Mouse (Mus musculus) kidney, postnatal 0 days (tissue): ENCODE measurements at regions not wholly inside any gene's neighbourhood (a gene's known extent, or its start where the extent isn't known, plus 50 kb on each side); places are given as distances from the start of the nearest gene placed in this dataset.
"Not testable (repeated sequence)": the region's sequence is repeated elsewhere in the genome, so short reads cannot be mapped to it uniquely, and the experiment has no call there.

Experiments
- ATAC-seq: fragments of 200-750 bp; cut with Nextera tagmentation; replicated peaks from 2 replicates; pipeline ENCODE4 v1.8.0; 2017; ENCODE audit warnings: low read depth, moderate number of reproducible peaks, moderate TSS enrichment, moderate library complexity; ENCODE audit not compliant: low FRiP score
- DNase-seq: peaks from one replicate; pipeline ENCODE4 v3.0.0-alpha.2; 2016; ENCODE audit warnings: low spot score
- H3K27ac ChIP-seq: fragments of 300-500 bp; sonication (generic); 2 replicates; pipeline ENCODE4 v1.5.1; 2014; ENCODE audit warnings: mild to moderate bottlenecking
- H3K27me3 ChIP-seq: fragments of 300-500 bp; sonication (generic); 2 replicates; pipeline ENCODE4 v1.6.1; 2014; ENCODE audit warnings: low read length, mixed read lengths; ENCODE audit not compliant: insufficient read depth
- H3K36me3 ChIP-seq: fragments of 300-500 bp; sonication (generic); 2 replicates; pipeline ENCODE4 v1.6.1; 2014; ENCODE audit warnings: low read length, mixed read lengths; ENCODE audit not compliant: insufficient read depth
- H3K4me1 ChIP-seq: fragments of 300-500 bp; sonication (generic); replicated peaks from 2 replicates; pipeline ENCODE4 v1.6.1; 2014; ENCODE audit warnings: antibody characterized with exemption, low read length, mixed read lengths; ENCODE audit not compliant: insufficient read depth
- H3K4me2 ChIP-seq: fragments of 300-500 bp; sonication (generic); 2 replicates; pipeline ENCODE4 v1.6.1; 2014; ENCODE audit warnings: mild to moderate bottlenecking, low read length, moderate library complexity, mixed read lengths
- H3K4me3 ChIP-seq: fragments of 300-500 bp; sonication (generic); replicated peaks from 2 replicates; pipeline ENCODE4 v1.5.1; 2014; ENCODE audit warnings: low read depth, low read length
- H3K9ac ChIP-seq: fragments of 300-500 bp; sonication (generic); 2 replicates; pipeline ENCODE4 v1.6.1; 2014; ENCODE audit warnings: low read depth, low read length
- H3K9me3 ChIP-seq: fragments of 300-500 bp; sonication (generic); replicated peaks from 2 replicates; pipeline ENCODE4 v1.6.1; 2016; ENCODE audit warnings: low read length, inconsistent platforms, mixed read lengths
- CTCF ChIP-seq: IDR thresholded peaks from 2 replicates; pipeline ENCODE4 v1.5.1; 2016; ENCODE audit warnings: antibody characterized with exemption, low read depth, mild to moderate bottlenecking, moderate library complexity
- WGBS: fragments of 180-500 bp; shearing (Covaris S2); extraction: QIAGEN DNeasy Blood & Tissue Kit; methylation state at CpG from one replicate; pipeline ENCODE4 v1.1.7; 2014; 5-methylcytosine and 5-hydroxymethylcytosine counted together

DNA sequence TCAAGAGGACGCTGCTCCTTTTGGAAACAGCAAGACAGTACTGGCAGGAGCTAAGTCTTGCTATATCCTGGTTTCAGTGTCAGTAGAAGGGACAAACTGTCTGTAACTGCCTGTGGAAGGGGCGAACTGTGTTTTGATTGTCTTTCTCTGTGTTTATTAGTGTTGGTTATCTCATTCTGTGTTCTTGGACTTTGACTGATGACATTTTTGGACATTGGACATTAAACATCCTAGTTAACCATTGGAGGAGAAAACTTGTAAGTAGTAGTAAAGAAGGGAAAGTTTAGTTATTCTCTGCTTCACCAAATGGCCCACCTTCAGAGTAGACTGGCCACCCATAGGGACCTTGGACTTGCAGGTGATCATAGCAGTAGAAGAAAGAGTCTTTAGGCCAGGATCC lies 267.4 kb upstream of the Ell2 start:
- 83% methylated on average over 2 of the region's 2 CpGs for WGBS

GRCm38 (mm10) chr13:75440051-75440450 lies 266.5 kb upstream of the Ell2 start:
- no peak for ATAC-seq
- DNase-seq, result no peak
- H3K4me3 ChIP-seq, result no peak overlapping the region
- H3K9ac ChIP-seq, result no peak overlapping the region
- H3K27ac ChIP-seq, result no peak overlapping the region
- TF ChIP-seq CTCF, result no peak
- H3K9me3 ChIP-seq, result no peaks in the 10 kb centered on the region
- 96% methylated on average over 6 of the region's 6 CpGs for WGBS
- H3K4me1 ChIP-seq, result no peaks in the 10 kb centered on the region
- no peak overlapping the region for H3K4me2 ChIP-seq
- no peaks in the 10 kb centered on the region for H3K27me3 ChIP-seq
- no peaks in the 10 kb centered on the region for H3K36me3 ChIP-seq

More for the DNA sequence above, 267.4 kb upstream of the Ell2 start:
- H3K36me3 ChIP-seq, result no peaks in the 10 kb centered on the region
- ATAC-seq (no peak), DNase-seq (no peak)
- no peaks in the 10 kb centered on the region for H3K9me3 ChIP-seq
- no peak overlapping the region for H3K9ac ChIP-seq
- no peak overlapping the region for H3K27ac ChIP-seq
- no peak overlapping the region for H3K4me2 ChIP-seq
- no peak overlapping the region for H3K4me3 ChIP-seq
- no peak for TF ChIP-seq CTCF
- no peaks in the 10 kb centered on the region for H3K4me1 ChIP-seq
- no peaks in the 10 kb centered on the region for H3K27me3 ChIP-seq

DNA sequence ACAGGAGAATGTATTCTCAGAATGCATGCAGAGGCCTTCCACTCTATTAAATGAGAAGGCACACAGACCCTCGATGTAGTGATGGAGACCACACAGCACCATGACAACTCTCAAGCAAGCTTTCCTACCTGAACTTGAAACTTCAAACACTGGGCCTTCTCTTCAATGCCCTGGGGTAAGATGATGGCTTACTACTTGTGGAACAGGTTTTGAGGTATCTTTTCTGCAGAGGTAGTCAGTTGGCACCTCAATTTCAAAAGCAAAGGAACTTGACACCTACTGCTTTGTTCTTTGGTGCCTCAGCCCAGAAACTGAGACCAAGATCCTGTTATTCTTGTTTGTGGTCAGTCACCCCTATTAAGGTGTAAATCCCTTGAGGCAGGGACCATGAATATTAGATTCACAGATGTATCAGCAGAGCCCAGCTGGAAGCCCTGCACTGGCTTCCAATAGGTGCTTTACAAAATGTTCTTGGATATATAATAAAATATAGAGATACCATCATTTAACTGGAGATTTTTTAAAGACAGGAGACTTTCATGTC lies 246.2 kb upstream of the Ell2 start:
- H3K9ac ChIP-seq, result no peak overlapping the region
- no peaks in the 10 kb centered on the region for H3K4me1 ChIP-seq
- no peak overlapping the region for H3K27ac ChIP-seq
- WGBS, result 50% methylated on average over 1 of the region's 1 CpGs
- no peak for TF ChIP-seq CTCF
- ATAC-seq (no peak; the same call in 1 of the 2 replicates), DNase-seq (peak; percentile 44)
- no peaks in the 10 kb centered on the region for H3K36me3 ChIP-seq
- no peak overlapping the region for H3K4me2 ChIP-seq
- no peaks in the 10 kb centered on the region for H3K9me3 ChIP-seq
- no peaks in the 10 kb centered on the region for H3K27me3 ChIP-seq
- H3K4me3 ChIP-seq, result no peak overlapping the region

DNA sequence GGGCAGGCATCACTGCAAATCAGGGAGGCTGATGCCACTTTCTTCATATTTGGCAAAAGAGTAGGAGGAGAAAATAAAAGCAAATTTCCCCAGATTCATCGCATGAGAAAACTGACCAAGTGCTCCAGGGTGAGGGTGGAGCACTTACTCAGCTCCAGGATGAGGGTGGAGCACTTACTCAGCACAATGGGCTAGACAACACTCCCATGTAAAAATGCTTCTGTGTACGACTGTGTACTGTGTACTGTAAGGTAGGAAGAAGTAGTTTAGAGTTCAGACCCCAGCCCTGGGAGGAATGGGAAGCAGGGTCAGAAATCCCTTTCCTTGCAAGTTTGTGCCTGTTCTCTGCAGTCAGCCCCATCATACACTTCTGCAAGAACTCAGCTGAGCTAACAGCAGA lies 245.3 kb upstream of the Ell2 start:
- ATAC-seq (no peak), DNase-seq (no peak)
- Histone ChIP-seq H3K9me3 (no peaks in the 10 kb centered on the region), H3K27ac (no peak overlapping the region), H3K36me3 (no peaks in the 10 kb centered on the region), H3K9ac (no peak overlapping the region), H3K4me2 (no peak overlapping the region), H3K4me1 (no peaks in the 10 kb centered on the region), H3K27me3 (no peaks in the 10 kb centered on the region), H3K4me3 (no peak overlapping the region)
- WGBS, result 61% methylated on average over 2 of the region's 2 CpGs
- no peak for TF ChIP-seq CTCF

DNA sequence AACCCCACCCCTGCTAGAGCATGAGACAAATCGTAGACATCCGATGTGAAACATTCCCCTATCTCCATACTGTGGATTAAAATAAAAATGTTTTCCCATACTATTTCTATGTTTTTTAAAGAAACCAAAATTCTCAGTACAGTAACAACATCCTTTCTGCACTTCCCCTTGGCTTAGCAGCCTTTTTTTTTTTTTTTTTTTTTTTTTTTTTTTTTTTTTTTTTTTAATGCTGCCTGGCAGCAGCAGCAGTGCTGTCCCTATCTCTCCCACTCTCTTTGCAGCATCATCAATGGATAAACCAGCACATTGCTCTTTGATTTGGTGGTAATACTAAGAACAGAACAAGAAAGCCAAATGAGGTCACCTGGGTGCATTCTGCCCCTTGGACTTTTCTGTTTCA lies 239.3 kb upstream of the Ell2 start:
- Histone ChIP-seq H3K9me3 (no peaks in the 10 kb centered on the region), H3K27me3 (no peaks in the 10 kb centered on the region), H3K9ac (no peak overlapping the region), H3K4me1 (no peaks in the 10 kb centered on the region), H3K36me3 (no peaks in the 10 kb centered on the region), H3K27ac (no peak overlapping the region), H3K4me3 (no peak overlapping the region), H3K4me2 (no peak overlapping the region)
- ATAC-seq (no peak), DNase-seq (no peak)
- TF ChIP-seq CTCF, result no peak
- WGBS, result 98% methylated on average over 2 of the region's 2 CpGs

DNA sequence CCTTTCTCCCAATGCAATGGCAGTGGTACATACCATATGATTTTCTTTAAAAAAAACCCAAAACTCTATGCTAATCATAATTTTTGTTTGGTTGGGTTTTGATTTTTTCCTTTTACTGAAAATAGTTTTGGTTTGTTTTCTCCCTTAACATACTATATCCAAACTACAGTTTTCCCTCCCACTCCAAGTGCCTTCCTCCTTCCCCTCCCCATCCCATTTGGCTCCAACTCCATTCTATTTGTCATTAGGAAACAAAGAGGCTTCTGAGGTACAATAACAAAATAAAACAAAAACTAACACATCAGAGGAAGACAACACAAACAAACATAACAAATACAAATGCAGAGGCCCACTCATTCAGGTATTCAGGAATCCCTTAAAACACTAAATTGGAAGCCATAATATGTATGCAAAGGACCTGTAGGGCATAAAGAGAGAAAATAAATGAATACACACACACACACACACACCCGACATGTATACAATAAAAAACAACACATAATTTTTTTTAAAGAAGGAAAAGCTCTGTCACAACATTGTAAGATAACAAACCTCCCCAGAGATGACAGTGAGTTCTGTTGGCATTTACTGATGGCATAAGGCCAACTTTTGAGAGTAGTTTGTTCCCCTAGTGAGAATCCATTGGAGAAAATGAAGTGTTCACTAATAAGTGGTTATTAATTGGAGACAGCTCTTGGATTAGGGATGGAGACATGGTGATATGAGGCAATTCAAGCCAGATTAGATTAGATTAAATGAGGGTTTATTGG lies 230.5 kb upstream of the Ell2 start:
- ATAC-seq (no peak), DNase-seq (no peak)
- Histone ChIP-seq H3K4me1 (no peaks in the 10 kb centered on the region), H3K27me3 (no peaks in the 10 kb centered on the region), H3K36me3 (no peaks in the 10 kb centered on the region), H3K9ac (no peak overlapping the region), H3K4me3 (no peak overlapping the region), H3K27ac (no peak overlapping the region), H3K9me3 (no peaks in the 10 kb centered on the region), H3K4me2 (no peak overlapping the region)
- no peak for TF ChIP-seq CTCF
- 90% methylated on average over 1 of the region's 1 CpGs for WGBS

GRCm38 (mm10) chr13:75483157-75483915 lies 223.2 kb upstream of the Ell2 start:
- ATAC-seq, result peak; percentile 73; the same call in 1 of the 2 replicates
- H3K4me3 ChIP-seq, H3K27ac ChIP-seq, DNase-seq, H3K4me1 ChIP-seq, H3K27me3 ChIP-seq, H3K9ac ChIP-seq, H3K4me2 ChIP-seq, H3K9me3 ChIP-seq, H3K36me3 ChIP-seq: not testable (repeated sequence)
- WGBS, result 53% methylated on average over 7 of the region's 7 CpGs

GRCm38 (mm10) chr13:75484252-75484651 lies 222.3 kb upstream of the Ell2 start:
- not testable (repeated sequence) for H3K27me3 ChIP-seq, DNase-seq, H3K36me3 ChIP-seq, H3K4me1 ChIP-seq, H3K4me3 ChIP-seq, H3K9ac ChIP-seq, H3K4me2 ChIP-seq, H3K27ac ChIP-seq, ATAC-seq, H3K9me3 ChIP-seq
- 80% methylated on average over 2 of the region's 2 CpGs for WGBS
